Mouse (Mus musculus): ENCODE data around the gene Pnrc1. TPM values are rescaled to one million over a fixed set of nuclear protein-coding genes. Genes with fewer than 3 reads are reported as not detected.
A peak's percentile ranks its signal among the peaks of the same experiment; 100 is the strongest.

The Pnrc1 gene
- polyA plus RNA-seq, 1 experiment from 2014 or later: 99.0 TPM

DNA sequence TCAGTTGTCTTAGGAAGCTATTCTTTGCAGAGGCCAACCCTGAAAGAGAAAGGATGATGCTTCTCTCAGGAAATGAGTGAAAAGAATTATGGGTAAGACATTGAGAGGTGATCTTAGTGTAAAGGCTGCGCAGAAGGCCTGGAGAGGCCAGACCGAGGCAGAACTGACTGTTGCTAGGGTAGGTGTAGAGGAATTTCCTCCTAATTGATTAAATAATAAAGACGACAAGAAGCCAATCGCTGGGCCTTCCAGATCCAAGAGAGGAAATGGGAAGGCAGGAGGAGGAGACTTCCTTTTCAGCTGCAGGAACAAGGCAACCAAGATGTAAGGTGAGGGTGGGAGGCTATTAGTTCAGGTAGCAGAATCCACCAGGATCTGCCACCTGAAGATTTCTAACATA lies 35.3 kb downstream of the Pnrc1 start:
- H3K9ac ChIP-seq (ENCODE audit: low read length): no peak overlapping the region
- H3K27ac ChIP-seq (ENCODE audit: low read depth, low read length): no peak overlapping the region
- no peaks in the 10 kb centered on the region for H3K4me1 ChIP-seq (ENCODE audit: control insufficient read depth, insufficient read depth, low read length)
- ATAC-seq (no peak), DNase-seq (ENCODE audit: low spot score) (no peak)
- H3K9me3 ChIP-seq (replicated peaks; ENCODE audit: control insufficient read depth, low read length): no peaks in the 10 kb centered on the region
- H3K27me3 ChIP-seq (replicated peaks; ENCODE audit: control insufficient read depth, insufficient read depth, low read length): no peaks in the 10 kb centered on the region
- H3K36me3 ChIP-seq (ENCODE audit: control insufficient read depth, insufficient read depth, low read length): no peaks in the 10 kb centered on the region
- H3K4me2 ChIP-seq (ENCODE audit: low read length): no peak overlapping the region
- 74% methylated on average over 4 of the region's 4 CpGs for WGBS
- no peak overlapping the region for H3K4me3 ChIP-seq (ENCODE audit: low read depth, low read length)

DNA sequence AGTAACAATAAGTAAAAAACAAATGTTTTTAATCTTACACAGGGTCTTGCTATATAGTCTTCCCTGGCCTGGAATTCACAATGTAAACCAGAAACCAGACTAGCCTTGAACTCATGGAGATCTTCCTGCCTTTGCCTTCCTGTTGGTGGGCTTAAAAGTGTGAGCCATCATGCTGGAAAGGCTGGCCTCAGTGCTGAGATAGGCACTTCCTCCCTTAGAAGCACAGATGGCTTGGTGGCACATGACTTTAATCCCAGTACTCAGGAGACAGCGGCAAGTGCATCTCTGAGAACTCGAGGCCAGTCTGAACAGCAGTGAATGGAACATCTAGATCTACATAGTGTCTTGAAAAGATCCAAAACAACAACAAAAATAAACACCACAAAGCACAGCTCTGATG lies 39.1 kb downstream of the Pnrc1 start:
- no peaks in the 10 kb centered on the region for H3K27me3 ChIP-seq (replicated peaks; ENCODE audit: control insufficient read depth, insufficient read depth, low read length)

DNA sequence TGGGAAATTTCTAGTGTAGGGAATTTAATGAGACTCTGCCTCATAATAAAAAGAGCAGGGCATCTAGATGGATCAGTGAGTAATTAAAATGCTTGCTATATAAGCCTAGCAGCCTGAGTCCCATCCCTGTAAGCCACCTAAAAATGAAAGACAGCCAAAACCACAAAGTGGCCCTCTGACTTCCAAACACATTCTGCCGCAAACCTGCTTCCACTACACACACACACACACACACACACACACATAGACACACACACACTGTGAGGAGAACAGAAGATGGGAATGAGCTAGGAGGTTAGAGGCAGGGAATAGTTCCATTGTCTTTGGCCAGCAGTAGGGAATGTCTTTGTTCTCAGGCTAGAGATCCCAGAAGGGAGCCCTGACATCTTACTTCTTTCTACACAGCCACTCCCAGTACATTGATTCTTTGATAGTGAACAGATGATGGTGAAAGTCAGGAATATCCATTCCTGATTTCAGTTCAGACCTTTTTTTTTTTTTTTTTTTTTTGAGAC lies 40.2 kb downstream of the Pnrc1 start:
- Histone ChIP-seq H3K4me2 (ENCODE audit: low read length) (no peak overlapping the region), H3K36me3 (ENCODE audit: control insufficient read depth, insufficient read depth, low read length) (peaks cover 16% of the 10 kb centered on the region), H3K4me1 (ENCODE audit: control insufficient read depth, insufficient read depth, low read length) (peaks cover 17% of the 10 kb centered on the region), H3K9me3 (replicated peaks; ENCODE audit: control insufficient read depth, low read length) (no peaks in the 10 kb centered on the region), H3K27me3 (replicated peaks; ENCODE audit: control insufficient read depth, insufficient read depth, low read length) (no peaks in the 10 kb centered on the region), H3K4me3 (ENCODE audit: low read depth, low read length) (no peak overlapping the region), H3K27ac (ENCODE audit: low read depth, low read length) (no peak overlapping the region), H3K9ac (ENCODE audit: low read length) (no peak overlapping the region)
- DNase-seq (ENCODE audit: low spot score) (no peak), ATAC-seq (no peak)
- WGBS: 46% methylated on average over 1 of the region's 1 CpGs

More for the DNA sequence above, 39.1 kb downstream of the Pnrc1 start:
- no peak for ATAC-seq
- Histone ChIP-seq H3K9me3 (replicated peaks; ENCODE audit: control insufficient read depth, low read length) (no peaks in the 10 kb centered on the region), H3K4me2 (ENCODE audit: low read length) (no peak overlapping the region), H3K9ac (ENCODE audit: low read length) (no peak overlapping the region), H3K36me3 (ENCODE audit: control insufficient read depth, insufficient read depth, low read length) (peaks cover 5% of the 10 kb centered on the region), H3K4me1 (ENCODE audit: control insufficient read depth, insufficient read depth, low read length) (peaks cover 15% of the 10 kb centered on the region), H3K4me3 (ENCODE audit: low read depth, low read length) (no peak overlapping the region), H3K27ac (ENCODE audit: low read depth, low read length) (no peak overlapping the region)
- no peak for DNase-seq (ENCODE audit: low spot score)
- WGBS: 87% methylated on average over 2 of the region's 2 CpGs

DNA sequence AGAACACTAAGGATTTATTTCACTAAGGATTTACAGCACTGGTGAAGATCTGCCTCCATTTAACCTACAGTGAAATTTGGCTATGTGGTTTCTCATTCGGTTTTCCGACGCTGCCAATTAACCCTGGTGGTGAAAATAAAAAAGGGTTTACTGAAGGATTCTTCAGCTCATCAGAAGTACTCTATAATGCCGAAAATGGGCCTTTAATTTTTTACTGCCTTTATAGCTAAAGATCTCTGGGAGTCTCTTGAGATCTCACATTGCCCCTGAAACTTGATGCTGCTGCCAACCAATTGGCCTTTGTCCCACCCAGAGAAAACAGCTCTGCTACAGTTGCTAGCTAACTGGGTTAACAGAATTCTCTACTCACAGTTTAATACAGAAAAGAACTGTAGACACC lies 41.0 kb downstream of the Pnrc1 start:
- H3K27me3 ChIP-seq (replicated peaks; ENCODE audit: control insufficient read depth, insufficient read depth, low read length): no peaks in the 10 kb centered on the region
- H3K4me1 ChIP-seq (ENCODE audit: control insufficient read depth, insufficient read depth, low read length): peaks cover 17% of the 10 kb centered on the region
- DNase-seq (ENCODE audit: low spot score): peak; percentile 70
- H3K4me3 ChIP-seq (ENCODE audit: low read depth, low read length): peak overlapping the region; percentile 97
- H3K27ac ChIP-seq (ENCODE audit: low read depth, low read length): peak overlapping the region; percentile 99
- peak overlapping the region; percentile 56 for H3K4me2 ChIP-seq (ENCODE audit: low read length)
- H3K9ac ChIP-seq (ENCODE audit: low read length): peak overlapping the region; percentile 98
- no peak for ATAC-seq
- H3K9me3 ChIP-seq (replicated peaks; ENCODE audit: control insufficient read depth, low read length): no peaks in the 10 kb centered on the region
- H3K36me3 ChIP-seq (ENCODE audit: control insufficient read depth, insufficient read depth, low read length): peaks cover 25% of the 10 kb centered on the region
- WGBS: under 1% methylated on average over 4 of the region's 4 CpGs

DNA sequence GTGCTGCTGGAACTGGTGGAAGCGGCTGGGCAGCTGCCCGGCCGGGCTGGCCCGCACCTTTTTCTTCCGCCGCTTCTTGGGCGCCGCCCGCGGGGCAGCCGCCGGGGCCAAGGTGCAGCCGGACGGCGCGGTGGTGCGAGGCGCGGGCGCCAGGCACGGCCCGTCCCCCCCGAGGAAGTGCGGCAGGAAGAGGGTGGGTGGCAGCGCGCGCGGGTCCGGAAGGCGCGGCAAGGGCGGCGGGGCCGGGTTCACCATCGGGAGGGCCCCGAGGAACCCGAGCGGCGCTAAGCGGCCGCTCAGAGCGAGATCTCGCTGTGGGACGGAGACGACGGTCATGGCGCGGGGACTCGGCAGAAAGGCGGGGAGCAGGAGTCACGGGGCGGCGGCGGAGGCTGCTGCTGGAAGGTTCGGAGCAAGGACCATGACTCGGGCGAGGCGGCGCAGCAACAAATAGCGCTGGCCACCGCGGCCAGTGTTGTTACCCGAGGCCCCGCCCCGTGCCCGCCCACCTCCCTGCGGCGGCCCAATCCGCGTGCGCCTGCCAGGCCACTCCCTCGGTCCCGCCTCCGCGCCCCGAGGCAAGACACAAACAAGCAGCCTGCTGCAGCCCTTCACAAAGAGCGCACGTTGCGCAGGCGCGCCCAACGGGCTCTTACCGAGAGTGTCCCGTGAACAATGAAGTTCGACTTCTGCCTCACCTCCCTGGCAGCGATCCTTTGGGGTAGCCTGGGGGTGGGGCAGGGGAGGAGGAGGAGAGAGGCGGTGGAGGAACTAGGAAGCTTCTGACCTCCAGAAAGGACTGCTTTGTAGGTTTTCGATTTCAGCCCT lies 41.7 kb downstream of the Pnrc1 start:
- Histone ChIP-seq H3K9ac (ENCODE audit: low read length) (peak overlapping the region; percentile 98), H3K4me2 (ENCODE audit: low read length) (peak overlapping the region; percentile 56), H3K9me3 (replicated peaks; ENCODE audit: control insufficient read depth, low read length) (no peaks in the 10 kb centered on the region), H3K36me3 (ENCODE audit: control insufficient read depth, insufficient read depth, low read length) (peaks cover 31% of the 10 kb centered on the region), H3K4me3 (ENCODE audit: low read depth, low read length) (peak overlapping the region; percentile 97), H3K4me1 (ENCODE audit: control insufficient read depth, insufficient read depth, low read length) (peaks cover 17% of the 10 kb centered on the region), H3K27me3 (replicated peaks; ENCODE audit: control insufficient read depth, insufficient read depth, low read length) (no peaks in the 10 kb centered on the region), H3K27ac (ENCODE audit: low read depth, low read length) (peak overlapping the region; percentile 99)
- peak; percentile 94 for ATAC-seq
- peak; percentile 100 for DNase-seq (ENCODE audit: low spot score)
- under 1% methylated on average over 80 of the region's 88 CpGs for WGBS

DNA sequence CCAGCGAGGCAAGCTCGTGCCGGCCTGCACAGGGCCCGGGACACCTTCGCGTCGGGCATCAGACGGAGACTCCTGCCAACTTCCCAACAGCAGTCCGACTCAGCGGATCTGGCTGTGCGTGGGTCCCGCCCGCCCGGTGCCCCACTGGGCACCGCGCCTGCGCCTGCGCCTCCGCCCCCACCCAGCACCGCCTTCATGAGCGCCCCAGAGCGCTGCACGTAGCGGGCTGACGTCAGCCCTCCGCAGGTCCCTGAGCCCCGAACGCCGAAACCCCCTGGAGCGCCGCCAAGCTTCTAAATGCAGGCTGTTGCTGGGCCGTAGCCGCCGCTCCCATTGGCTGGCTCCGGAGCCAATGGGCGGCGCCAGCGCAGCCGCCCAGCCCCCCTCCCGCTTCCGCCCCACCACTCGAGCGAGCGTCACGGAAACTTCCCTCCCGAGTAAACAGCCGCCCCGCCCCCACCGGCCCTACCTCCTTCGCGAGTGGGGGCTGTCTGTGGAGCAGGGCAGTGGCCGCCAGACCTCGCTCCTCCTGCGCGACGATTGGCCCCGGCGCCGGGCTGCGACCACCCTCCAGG lies 42.4 kb downstream of the Pnrc1 start:
- Histone ChIP-seq H3K27me3 (replicated peaks; ENCODE audit: control insufficient read depth, insufficient read depth, low read length) (no peaks in the 10 kb centered on the region), H3K9me3 (replicated peaks; ENCODE audit: control insufficient read depth, low read length) (no peaks in the 10 kb centered on the region), H3K4me1 (ENCODE audit: control insufficient read depth, insufficient read depth, low read length) (peaks cover 17% of the 10 kb centered on the region), H3K36me3 (ENCODE audit: control insufficient read depth, insufficient read depth, low read length) (peaks cover 36% of the 10 kb centered on the region), H3K9ac (ENCODE audit: low read length) (peak overlapping the region; percentile 98), H3K4me2 (ENCODE audit: low read length) (peak overlapping the region; percentile 87), H3K4me3 (ENCODE audit: low read depth, low read length) (peak overlapping the region; percentile 97), H3K27ac (ENCODE audit: low read depth, low read length) (peak overlapping the region; percentile 99)
- 1% methylated on average over 35 of the region's 60 CpGs for WGBS
- DNase-seq (ENCODE audit: low spot score) (peak; percentile 100), ATAC-seq (peak; percentile 93)

DNA sequence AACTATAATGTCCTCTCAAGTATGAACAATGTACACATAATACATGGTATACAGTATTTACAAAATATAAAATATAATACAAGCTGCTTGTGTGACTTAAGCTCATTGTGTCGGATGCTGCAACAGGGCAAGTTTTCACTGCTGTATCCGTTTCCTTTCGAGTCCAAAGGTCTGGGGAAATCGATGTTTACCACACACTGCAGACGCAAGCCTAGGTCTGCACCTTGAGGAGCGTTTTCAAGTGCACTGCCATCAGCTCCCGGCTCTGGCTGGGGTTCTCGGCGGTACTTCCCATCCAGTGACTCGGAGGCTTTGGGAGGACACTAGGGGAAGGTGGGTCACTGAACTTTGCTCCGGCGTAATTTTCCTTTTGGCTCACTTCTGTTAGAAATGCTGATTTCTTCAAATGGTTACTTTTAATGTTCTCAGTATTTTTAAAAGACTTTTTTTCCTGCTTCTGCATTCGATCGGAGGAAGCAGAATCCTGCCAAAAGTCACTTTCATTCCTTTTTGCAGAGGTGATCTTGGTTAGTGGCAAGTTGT lies 44.0 kb downstream of the Pnrc1 start:
- H3K4me1 ChIP-seq (ENCODE audit: control insufficient read depth, insufficient read depth, low read length): peaks cover 17% of the 10 kb centered on the region
- DNase-seq (ENCODE audit: low spot score): no peak
- no peak overlapping the region for H3K9ac ChIP-seq (ENCODE audit: low read length)
- H3K4me3 ChIP-seq (ENCODE audit: low read depth, low read length): no peak overlapping the region
- H3K36me3 ChIP-seq (ENCODE audit: control insufficient read depth, insufficient read depth, low read length): peaks cover 42% of the 10 kb centered on the region
- H3K27ac ChIP-seq (ENCODE audit: low read depth, low read length): no peak overlapping the region
- H3K27me3 ChIP-seq (replicated peaks; ENCODE audit: control insufficient read depth, insufficient read depth, low read length): no peaks in the 10 kb centered on the region
- WGBS: 93% methylated on average over 14 of the region's 14 CpGs
- H3K9me3 ChIP-seq (replicated peaks; ENCODE audit: control insufficient read depth, low read length): no peaks in the 10 kb centered on the region
- peak overlapping the region; percentile 87 for H3K4me2 ChIP-seq (ENCODE audit: low read length)
- ATAC-seq: no peak

DNA sequence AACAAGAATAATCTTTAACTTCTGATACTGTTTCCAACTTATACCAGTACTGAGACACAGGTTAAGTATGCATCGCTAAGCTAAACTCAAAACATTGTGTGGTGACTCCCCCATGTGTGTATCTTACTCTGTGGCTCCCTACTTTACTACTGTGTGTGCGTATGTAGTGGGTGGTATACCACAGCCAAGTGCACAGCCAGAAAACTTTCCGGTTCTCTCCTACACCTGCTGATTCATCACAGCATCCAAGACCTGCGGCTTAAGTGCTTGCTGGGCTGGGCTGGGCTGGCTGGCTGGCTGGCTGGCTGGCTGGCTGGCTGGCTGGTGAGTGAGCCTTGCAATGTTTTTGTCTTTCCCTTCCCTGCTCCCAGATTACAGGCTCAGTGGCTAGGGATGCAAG lies 46.0 kb downstream of the Pnrc1 start:
- H3K27me3 ChIP-seq (replicated peaks; ENCODE audit: control insufficient read depth, insufficient read depth, low read length): no peaks in the 10 kb centered on the region
- H3K36me3 ChIP-seq (ENCODE audit: control insufficient read depth, insufficient read depth, low read length): peaks cover 42% of the 10 kb centered on the region
- H3K4me3 ChIP-seq (ENCODE audit: low read depth, low read length): no peak overlapping the region
- no peak for DNase-seq (ENCODE audit: low spot score)
- no peaks in the 10 kb centered on the region for H3K9me3 ChIP-seq (replicated peaks; ENCODE audit: control insufficient read depth, low read length)
- H3K9ac ChIP-seq (ENCODE audit: low read length): no peak overlapping the region
- ATAC-seq: no peak
- no peak overlapping the region for H3K27ac ChIP-seq (ENCODE audit: low read depth, low read length)
- WGBS: 81% methylated on average over 4 of the region's 4 CpGs
- H3K4me2 ChIP-seq (ENCODE audit: low read length): no peak overlapping the region
- H3K4me1 ChIP-seq (ENCODE audit: control insufficient read depth, insufficient read depth, low read length): peaks cover 12% of the 10 kb centered on the region

All from forebrain, embryonic 14.5 days (tissue).